Mouse (Mus musculus): Measurements from ENCODE around the gene Cnn3.

Gene Cnn3

GRCm38 (mm10) chr3:121493997-121494421 is 67.7 kb downstream of the Cnn3 start:
- H3K27me3 ChIP-seq (ENCODE audit: insufficient read depth, low read length), result peaks cover 3% of the 10 kb centered on the region; the same call in 1 of the 2 replicates
- TF ChIP-seq NANOG (IDR thresholded peaks at IDR 0.05; ENCODE audit: borderline replicate concordance, low read length), result no peak
- no peak for TF ChIP-seq POU5F1 (IDR thresholded peaks at IDR 0.05; ENCODE audit: borderline replicate concordance, low read length)
- no peak for TF ChIP-seq CTCF (conservative IDR thresholded peaks at IDR 0.05; ENCODE audit: low read length)
- H3K4me3 ChIP-seq (replicated peaks; ENCODE audit: low read length), result no peak overlapping the region
- peaks cover 13% of the 10 kb centered on the region for H3K4me1 ChIP-seq (replicated peaks; ENCODE audit: low read depth, low read length)
- H3K9me3 ChIP-seq (ENCODE audit: low read length), result no peaks in the 10 kb centered on the region
- H3K36me3 ChIP-seq (ENCODE audit: insufficient read depth, low read length), result no peaks in the 10 kb centered on the region

- H3K9me3 ChIP-seq (ENCODE audit: low read length), result no peaks in the 10 kb centered on the region
- H3K4me3 ChIP-seq (replicated peaks; ENCODE audit: low read length), result no peak overlapping the region
- TF ChIP-seq POU5F1 (IDR thresholded peaks at IDR 0.05; ENCODE audit: borderline replicate concordance, low read length), result no peak
- TF ChIP-seq CTCF (conservative IDR thresholded peaks at IDR 0.05; ENCODE audit: low read length), result peak; percentile 66
- no peaks in the 10 kb centered on the region for H3K36me3 ChIP-seq (ENCODE audit: insufficient read depth, low read length)
- peaks cover 14% of the 10 kb centered on the region for H3K4me1 ChIP-seq (replicated peaks; ENCODE audit: low read depth, low read length)
- H3K27me3 ChIP-seq (ENCODE audit: insufficient read depth, low read length), result peaks cover 18% of the 10 kb centered on the region
Observed at GRCm38 (mm10) chr3:121500225-121500624, 73.9 kb downstream of the Cnn3 start.

GRCm38 (mm10) chr3:121500734-121501133 is 74.4 kb downstream of the Cnn3 start:
- Histone ChIP-seq H3K36me3 (ENCODE audit: insufficient read depth, low read length) (no peaks in the 10 kb centered on the region), H3K4me1 (replicated peaks; ENCODE audit: low read depth, low read length) (peaks cover 16% of the 10 kb centered on the region), H3K9me3 (ENCODE audit: low read length) (no peaks in the 10 kb centered on the region), H3K4me3 (replicated peaks; ENCODE audit: low read length) (no peak overlapping the region), H3K27me3 (ENCODE audit: insufficient read depth, low read length) (peaks cover 18% of the 10 kb centered on the region)
- TF ChIP-seq NANOG (IDR thresholded peaks at IDR 0.05; ENCODE audit: borderline replicate concordance, low read length) (no peak), CTCF (conservative IDR thresholded peaks at IDR 0.05; ENCODE audit: low read length) (no peak), POU5F1 (IDR thresholded peaks at IDR 0.05; ENCODE audit: borderline replicate concordance, low read length) (no peak)

DNA sequence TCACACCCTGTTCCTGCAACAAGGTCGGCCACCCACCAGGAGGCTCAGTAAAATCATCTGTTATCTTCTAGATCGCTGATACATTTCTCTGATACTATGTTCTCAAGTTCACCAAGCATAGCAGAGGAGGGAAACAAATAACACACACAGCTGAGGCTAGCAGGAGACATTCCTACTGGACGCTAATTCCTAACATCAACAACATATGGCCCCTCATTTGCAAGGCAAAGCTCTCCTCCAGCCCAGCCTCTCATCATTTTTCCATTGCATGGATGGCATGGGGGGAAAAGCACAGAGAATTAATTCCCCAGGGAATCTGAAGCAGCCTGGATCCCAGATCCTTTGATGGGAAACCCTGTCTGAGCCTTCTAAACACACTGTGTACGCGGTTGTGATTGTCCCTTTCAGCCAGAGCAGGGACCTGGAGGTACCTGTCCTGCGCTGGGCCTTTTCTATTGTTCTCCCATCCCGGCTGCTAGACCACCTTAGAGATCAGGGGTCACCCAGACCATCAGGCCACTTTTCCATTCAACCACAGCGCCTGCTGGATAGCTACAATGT is 78.7 kb downstream of the Cnn3 start:
- Histone ChIP-seq H3K9me3 (ENCODE audit: low read length) (no peaks in the 10 kb centered on the region), H3K4me3 (replicated peaks; ENCODE audit: low read length) (no peak overlapping the region), H3K36me3 (ENCODE audit: insufficient read depth, low read length) (no peaks in the 10 kb centered on the region), H3K27me3 (ENCODE audit: insufficient read depth, low read length) (peaks cover 18% of the 10 kb centered on the region), H3K4me1 (replicated peaks; ENCODE audit: low read depth, low read length) (peaks cover 25% of the 10 kb centered on the region)
- no peak for TF ChIP-seq CTCF (conservative IDR thresholded peaks at IDR 0.05; ENCODE audit: low read length)
- TF ChIP-seq POU5F1 (IDR thresholded peaks at IDR 0.05; ENCODE audit: borderline replicate concordance, low read length), result no peak
- TF ChIP-seq NANOG (IDR thresholded peaks at IDR 0.05; ENCODE audit: borderline replicate concordance, low read length), result no peak

- Histone ChIP-seq H3K9me3 (ENCODE audit: low read length) (no peaks in the 10 kb centered on the region), H3K27me3 (ENCODE audit: insufficient read depth, low read length) (peaks cover 10% of the 10 kb centered on the region), H3K4me1 (replicated peaks; ENCODE audit: low read depth, low read length) (peaks cover 22% of the 10 kb centered on the region), H3K4me3 (replicated peaks; ENCODE audit: low read length) (peak overlapping the region; percentile 1; the same call in 1 of the 2 replicates), H3K36me3 (ENCODE audit: insufficient read depth, low read length) (no peaks in the 10 kb centered on the region)
- TF ChIP-seq POU5F1 (IDR thresholded peaks at IDR 0.05; ENCODE audit: borderline replicate concordance, low read length) (no peak), NANOG (IDR thresholded peaks at IDR 0.05; ENCODE audit: borderline replicate concordance, low read length) (no peak)
Observed at GRCm38 (mm10) chr3:121506175-121506574, 79.9 kb downstream of the Cnn3 start.

GRCm38 (mm10) chr3:121506756-121507155 is 80.5 kb downstream of the Cnn3 start:
- no peaks in the 10 kb centered on the region for H3K9me3 ChIP-seq (ENCODE audit: low read length)
- H3K4me3 ChIP-seq (replicated peaks; ENCODE audit: low read length), result peak overlapping the region; percentile 1; the same call in 1 of the 2 replicates
- TF ChIP-seq NANOG (IDR thresholded peaks at IDR 0.05; ENCODE audit: borderline replicate concordance, low read length) (no peak), CTCF (conservative IDR thresholded peaks at IDR 0.05; ENCODE audit: low read length) (no peak), POU5F1 (IDR thresholded peaks at IDR 0.05; ENCODE audit: borderline replicate concordance, low read length) (no peak)
- H3K27me3 ChIP-seq (ENCODE audit: insufficient read depth, low read length), result 0 out of 2 replicates have a peak, but pooled peaks cover 5% of the 10 kb centered on the region
- no peaks in the 10 kb centered on the region for H3K36me3 ChIP-seq (ENCODE audit: insufficient read depth, low read length)
- H3K4me1 ChIP-seq (replicated peaks; ENCODE audit: low read depth, low read length), result peaks cover 22% of the 10 kb centered on the region

DNA sequence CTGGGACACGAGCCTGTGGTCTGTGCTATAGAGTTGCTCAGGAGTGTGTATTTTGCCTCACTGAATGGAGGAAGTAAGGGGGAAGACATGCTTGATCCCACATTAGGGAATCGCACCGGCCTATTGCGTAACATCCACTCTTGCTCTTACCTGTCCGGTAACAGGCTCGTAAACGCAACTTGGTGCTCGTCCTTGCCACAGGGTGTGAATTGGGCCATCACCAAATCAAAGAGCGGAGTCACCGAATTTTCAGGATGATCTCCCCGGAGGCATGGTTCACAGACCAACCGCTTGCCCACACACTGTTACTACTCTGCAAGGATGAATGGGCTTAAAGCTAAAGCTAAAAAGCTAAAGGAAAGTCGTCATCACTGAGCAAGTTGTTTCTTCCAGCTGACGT is 81.4 kb downstream of the Cnn3 start:
- Histone ChIP-seq H3K4me1 (replicated peaks; ENCODE audit: low read depth, low read length) (peaks cover 22% of the 10 kb centered on the region), H3K4me3 (replicated peaks; ENCODE audit: low read length) (no peak overlapping the region), H3K27me3 (ENCODE audit: insufficient read depth, low read length) (no peaks in the 10 kb centered on the region), H3K36me3 (ENCODE audit: insufficient read depth, low read length) (no peaks in the 10 kb centered on the region), H3K9me3 (ENCODE audit: low read length) (no peaks in the 10 kb centered on the region)
- TF ChIP-seq NANOG (IDR thresholded peaks at IDR 0.05; ENCODE audit: borderline replicate concordance, low read length) (no peak), CTCF (conservative IDR thresholded peaks at IDR 0.05; ENCODE audit: low read length) (no peak), POU5F1 (IDR thresholded peaks at IDR 0.05; ENCODE audit: borderline replicate concordance, low read length) (no peak)
